Mouse (Mus musculus) lung, embryonic 16.5 days (tissue): ENCODE data around the gene Mast4. TPM values are rescaled to one million over a fixed set of nuclear protein-coding genes. Genes with fewer than 3 reads are reported as not detected.

Experiments used
- ATAC-seq: fragments of 200-750 bp; cut with Nextera tagmentation; 2 replicates; pipeline ENCODE4 v1.8.0; 2017; ENCODE audit warnings: low read depth, mild to moderate bottlenecking, moderate library complexity
- H3K27ac ChIP-seq: fragments of 300-500 bp; sonication (generic); 2 replicates; pipeline ENCODE4 v1.5.1; 2014; ENCODE audit warnings: mild to moderate bottlenecking, control low read depth, low read length
- H3K27me3 ChIP-seq: fragments of 300-500 bp; sonication (generic); 2 replicates; pipeline ENCODE4 v1.6.1; 2014; ENCODE audit warnings: low read depth, low read length, mixed read lengths; ENCODE audit not compliant: control insufficient read depth, insufficient read depth
- H3K36me3 ChIP-seq: fragments of 300-500 bp; sonication (generic); 2 replicates; pipeline ENCODE4 v1.6.1; 2014; ENCODE audit warnings: low read length; ENCODE audit not compliant: control insufficient read depth, insufficient read depth
- H3K4me1 ChIP-seq: fragments of 300-500 bp; sonication (generic); replicated peaks from 2 replicates; pipeline ENCODE4 v1.6.1; 2014; ENCODE audit warnings: low read length, mixed read lengths; ENCODE audit not compliant: control insufficient read depth, insufficient read depth
- H3K4me2 ChIP-seq: fragments of 300-500 bp; sonication (generic); 2 replicates; pipeline ENCODE4 v1.6.1; 2014; ENCODE audit warnings: low read depth, low read length, control low read depth
- H3K4me3 ChIP-seq: fragments of 300-500 bp; sonication (generic); 2 replicates; pipeline ENCODE4 v1.5.1; 2014; ENCODE audit warnings: mild to moderate bottlenecking, low read length, control low read depth
- H3K9ac ChIP-seq: fragments of 300-500 bp; sonication (generic); 2 replicates; pipeline ENCODE4 v1.6.1; 2014; ENCODE audit warnings: low read length, control low read depth
- H3K9me3 ChIP-seq: fragments of 300-500 bp; sonication (generic); 2 replicates; pipeline ENCODE4 v1.6.1; 2016; ENCODE audit warnings: low read length; ENCODE audit not compliant: control insufficient read depth
- WGBS: fragments of 180-500 bp; shearing (Covaris S2); extraction: QIAGEN DNeasy Blood & Tissue Kit; methylation state at CpG from one replicate; pipeline ENCODE4 v1.1.7; 2014; 5-methylcytosine and 5-hydroxymethylcytosine counted together
- polyA plus RNA-seq: library from polyadenylated mRNA; unstranded; fragments of >200 nt; fragmentation: Nextera tagmentation; extraction: Ambion mirVana; gene quantifications from 2 replicates; pipeline ENCODE4 v1.2.1, GENCODE M21; 2015

Mast4 gene
- polyA plus RNA-seq, 1 experiment from 2014 or later, result 30.2 TPM

DNA sequence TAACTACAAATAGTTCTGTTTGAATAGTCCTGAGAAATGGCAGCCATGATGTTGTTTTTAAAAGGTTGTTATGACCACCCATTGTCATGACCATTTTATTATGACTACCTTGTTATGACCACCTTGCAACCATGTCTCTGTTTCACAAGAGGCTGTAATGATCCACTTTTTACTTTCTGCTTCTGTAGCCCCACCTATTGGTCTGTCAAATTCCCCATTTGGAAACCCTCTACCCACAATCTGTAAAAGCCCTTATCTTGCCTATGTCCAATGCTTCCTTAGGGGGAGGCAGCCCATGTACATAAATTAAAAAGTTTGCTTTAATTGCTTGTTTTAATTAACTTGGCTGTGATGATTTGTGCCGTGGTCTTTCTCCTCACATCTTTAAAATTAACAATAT, 419.0 kb downstream of the Mast4 start:
- H3K4me3 ChIP-seq, result no peak overlapping the region
- 73% methylated on average over 1 of the region's 1 CpGs for WGBS
- ATAC-seq, result no peak

GRCm38 (mm10) chr13:102914800-102915199, 419.5 kb downstream of the Mast4 start:
- H3K9ac ChIP-seq, result no peak overlapping the region
- 0 out of 2 replicates have a peak, but pooled peaks cover 2% of the 10 kb centered on the region for H3K4me1 ChIP-seq
- H3K36me3 ChIP-seq, result no peaks in the 10 kb centered on the region
- no peak overlapping the region for H3K4me3 ChIP-seq
- H3K4me2 ChIP-seq, result no peak overlapping the region
- ATAC-seq, result no peak
- H3K27ac ChIP-seq, result no peak overlapping the region
- H3K9me3 ChIP-seq, result no peaks in the 10 kb centered on the region
- H3K27me3 ChIP-seq, result no peaks in the 10 kb centered on the region

More for the DNA sequence above, 419.0 kb downstream of the Mast4 start:
- H3K9ac ChIP-seq, result no peak overlapping the region
- H3K27me3 ChIP-seq, result no peaks in the 10 kb centered on the region
- no peaks in the 10 kb centered on the region for H3K36me3 ChIP-seq
- 0 out of 2 replicates have a peak, but pooled peaks cover 2% of the 10 kb centered on the region for H3K4me1 ChIP-seq
- H3K27ac ChIP-seq, result no peak overlapping the region
- H3K9me3 ChIP-seq, result no peaks in the 10 kb centered on the region
- no peak overlapping the region for H3K4me2 ChIP-seq

GRCm38 (mm10) chr13:102913919-102914318, 420.4 kb downstream of the Mast4 start:
- ATAC-seq, result no peak
- WGBS, result 77% methylated on average over 2 of the region's 2 CpGs
- H3K4me3 ChIP-seq, result no peak overlapping the region
- no peak overlapping the region for H3K9ac ChIP-seq
- no peak overlapping the region for H3K4me2 ChIP-seq
- 0 out of 2 replicates have a peak, but pooled peaks cover 2% of the 10 kb centered on the region for H3K4me1 ChIP-seq
- no peaks in the 10 kb centered on the region for H3K9me3 ChIP-seq
- no peaks in the 10 kb centered on the region for H3K36me3 ChIP-seq
- no peak overlapping the region for H3K27ac ChIP-seq
- H3K27me3 ChIP-seq, result no peaks in the 10 kb centered on the region

DNA sequence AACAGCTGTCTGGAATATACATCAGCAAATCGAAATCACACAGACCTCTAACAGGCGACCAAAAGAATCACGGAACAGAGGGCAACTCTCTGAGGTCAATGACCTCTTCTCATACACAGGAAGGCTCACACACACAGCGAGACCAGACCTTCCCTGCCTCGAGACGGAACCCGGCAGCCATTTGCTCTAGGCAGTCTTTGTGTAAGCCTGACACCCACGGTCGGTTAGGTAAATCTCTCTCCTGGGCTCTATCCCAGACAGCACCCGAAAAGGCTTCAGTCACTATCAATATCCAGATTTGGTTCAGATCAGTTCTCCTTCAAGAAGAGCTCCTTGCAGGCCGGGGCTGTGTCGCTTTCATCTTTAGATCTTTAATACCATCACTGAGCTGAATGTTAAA, 421.4 kb downstream of the Mast4 start:
- Histone ChIP-seq H3K4me3 (no peak overlapping the region), H3K27ac (no peak overlapping the region), H3K9ac (no peak overlapping the region), H3K4me2 (no peak overlapping the region), H3K9me3 (no peaks in the 10 kb centered on the region), H3K27me3 (no peaks in the 10 kb centered on the region), H3K36me3 (no peaks in the 10 kb centered on the region), H3K4me1 (no peaks in the 10 kb centered on the region)
- ATAC-seq, result no peak
- WGBS, result 79% methylated on average over 12 of the region's 12 CpGs

DNA sequence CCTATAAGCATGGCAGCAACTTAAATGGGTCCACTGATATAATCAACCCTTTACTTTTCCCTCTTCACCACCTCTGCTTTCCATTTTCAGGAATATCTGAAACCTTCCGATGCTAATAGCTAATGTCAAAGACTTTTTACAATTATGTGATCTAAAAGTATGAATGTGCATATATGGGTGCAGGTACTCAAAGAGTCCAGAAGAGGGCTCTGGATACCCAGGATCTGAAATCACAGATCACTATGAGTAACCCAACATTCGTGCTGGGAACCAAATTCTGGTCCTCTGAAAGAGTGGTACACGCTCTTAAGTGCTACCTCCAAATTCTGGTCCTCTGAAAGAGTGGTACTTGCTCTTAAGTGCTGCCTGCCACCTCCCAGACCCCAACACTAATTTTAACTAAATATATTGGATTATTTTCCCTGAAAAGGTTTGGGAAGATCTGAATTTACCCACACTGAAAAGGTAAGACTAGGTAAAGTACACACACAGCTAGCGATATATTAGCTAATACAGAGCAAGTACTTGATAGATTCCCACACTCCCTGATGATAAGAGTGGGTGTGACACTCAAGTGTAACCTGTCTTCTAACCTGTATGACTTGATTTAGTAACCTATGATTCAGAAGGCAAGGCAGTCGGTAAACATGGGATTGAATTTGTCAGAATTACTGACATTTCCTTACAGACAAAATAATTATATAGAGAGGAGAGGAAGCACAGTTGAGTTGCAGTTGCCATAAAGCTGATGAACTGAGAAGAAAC, 424.5 kb downstream of the Mast4 start:
- Histone ChIP-seq H3K4me1 (no peaks in the 10 kb centered on the region), H3K9me3 (no peaks in the 10 kb centered on the region), H3K9ac (no peak overlapping the region), H3K27me3 (no peaks in the 10 kb centered on the region), H3K4me3 (no peak overlapping the region), H3K36me3 (no peaks in the 10 kb centered on the region), H3K4me2 (no peak overlapping the region), H3K27ac (no peak overlapping the region)
- 85% methylated on average over 5 of the region's 5 CpGs for WGBS
- ATAC-seq, result no peak

DNA sequence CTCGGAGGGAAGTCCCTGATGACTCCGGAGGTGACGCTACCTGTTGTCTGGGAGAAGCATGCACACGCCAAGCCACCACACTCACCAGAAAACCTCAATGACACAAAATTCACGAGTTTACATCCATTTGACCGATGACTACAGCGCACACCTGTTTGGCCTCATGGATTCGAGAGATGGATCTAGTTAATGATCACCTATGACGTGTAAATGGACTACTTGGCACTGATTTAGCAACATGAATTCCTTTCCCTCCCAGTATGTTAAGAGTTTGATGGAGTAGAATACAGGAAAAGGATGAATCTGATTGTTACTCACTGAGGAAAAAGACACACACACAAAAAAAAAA, 427.7 kb downstream of the Mast4 start:
- H3K4me2 ChIP-seq, result peak overlapping the region; percentile 82
- WGBS, result 7% methylated on average over 9 of the region's 9 CpGs
- ATAC-seq, result no peak; the same call in 1 of the 2 replicates
- H3K27me3 ChIP-seq, result no peaks in the 10 kb centered on the region
- peak overlapping the region; percentile 92 for H3K27ac ChIP-seq
- no peaks in the 10 kb centered on the region for H3K36me3 ChIP-seq
- peak overlapping the region; percentile 84 for H3K9ac ChIP-seq
- 0 out of 2 replicates have a peak, but pooled peaks cover 8% of the 10 kb centered on the region for H3K4me1 ChIP-seq
- no peaks in the 10 kb centered on the region for H3K9me3 ChIP-seq
- H3K4me3 ChIP-seq, result peak overlapping the region; percentile 72

DNA sequence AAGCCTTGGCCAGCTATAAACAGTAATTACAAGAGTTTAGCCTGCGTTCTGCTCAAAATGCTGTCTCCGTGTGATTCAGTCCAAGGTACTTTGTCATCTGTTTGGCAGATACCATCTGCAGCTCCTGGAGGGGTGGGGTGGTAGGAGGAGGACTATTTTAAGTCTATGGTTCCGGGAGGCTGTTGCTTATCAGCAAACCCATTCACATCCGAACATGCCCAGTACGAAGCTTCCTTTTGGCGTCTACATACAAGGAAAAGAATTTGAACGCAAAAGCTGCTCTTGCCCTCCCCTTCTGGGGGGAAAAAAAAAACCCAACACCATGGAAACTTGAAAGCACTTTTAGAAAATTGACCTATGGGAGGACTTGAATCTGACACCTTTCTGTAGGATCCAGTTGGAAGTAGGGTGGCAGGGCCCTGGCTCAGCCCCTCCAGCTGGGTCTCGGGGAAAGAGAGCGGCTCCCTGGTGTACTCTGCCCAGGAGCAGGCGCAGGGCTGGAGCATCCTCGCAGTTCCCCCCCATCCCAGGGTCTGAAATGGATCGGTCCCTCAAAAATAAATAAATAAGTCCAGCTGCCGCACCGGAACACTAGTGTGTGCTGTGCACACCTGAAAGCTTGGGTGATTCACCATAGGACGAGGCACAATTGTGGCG, 428.2 kb downstream of the Mast4 start:
- WGBS, result under 1% methylated on average over 16 of the region's 16 CpGs
- Histone ChIP-seq H3K4me1 (peaks cover 10% of the 10 kb centered on the region; the same call in 1 of the 2 replicates), H3K4me3 (peak overlapping the region; percentile 72), H3K27ac (peak overlapping the region; percentile 92), H3K9ac (peak overlapping the region; percentile 84), H3K9me3 (no peaks in the 10 kb centered on the region), H3K27me3 (no peaks in the 10 kb centered on the region), H3K4me2 (peak overlapping the region; percentile 82), H3K36me3 (no peaks in the 10 kb centered on the region)
- ATAC-seq, result peak; percentile 96

- peak overlapping the region; percentile 92 for H3K27ac ChIP-seq
- H3K4me1 ChIP-seq, result peaks cover 16% of the 10 kb centered on the region; the same call in 1 of the 2 replicates
- WGBS, result 2% methylated on average over 16 of the region's 16 CpGs
- no peak for ATAC-seq
- no peaks in the 10 kb centered on the region for H3K36me3 ChIP-seq
- H3K4me2 ChIP-seq, result peak overlapping the region; percentile 82
- peak overlapping the region; percentile 84 for H3K9ac ChIP-seq
- peak overlapping the region; percentile 72 for H3K4me3 ChIP-seq
- no peaks in the 10 kb centered on the region for H3K27me3 ChIP-seq
- no peaks in the 10 kb centered on the region for H3K9me3 ChIP-seq
Observed at GRCm38 (mm10) chr13:102905361-102905950, 428.8 kb downstream of the Mast4 start.

- Histone ChIP-seq H3K27ac (no peak overlapping the region), H3K4me2 (peak overlapping the region; percentile 56), H3K9me3 (no peaks in the 10 kb centered on the region), H3K4me3 (peak overlapping the region; percentile 44), H3K4me1 (peaks cover 31% of the 10 kb centered on the region), H3K36me3 (no peaks in the 10 kb centered on the region), H3K9ac (no peak overlapping the region), H3K27me3 (no peaks in the 10 kb centered on the region)
- ATAC-seq, result no peak
- WGBS, result 60% methylated on average over 4 of the region's 4 CpGs
Observed at GRCm38 (mm10) chr13:102903689-102904088, 430.6 kb downstream of the Mast4 start.
